In the genomic region with DNA sequence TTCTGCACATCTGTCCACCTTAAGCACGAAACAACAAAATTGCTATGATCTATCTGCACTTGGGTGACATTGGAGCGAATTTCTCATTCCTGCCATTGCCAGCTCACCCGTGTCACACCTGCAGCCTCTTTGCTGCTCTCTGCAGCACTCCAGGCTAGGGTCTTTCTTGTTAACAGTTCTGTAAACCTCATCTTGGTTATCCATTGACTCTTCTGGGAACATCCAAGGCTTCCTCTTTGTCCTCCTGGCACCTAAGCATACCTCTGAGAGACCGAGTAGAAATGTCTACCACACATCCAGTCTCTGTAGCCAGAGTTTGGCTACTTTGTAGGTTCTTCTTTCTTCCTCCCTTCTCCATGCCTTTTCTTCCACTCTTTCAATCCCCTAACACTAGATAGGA, we compare ENCODE assay signal across 14 mouse cellular contexts. TPM values are rescaled to one million over a fixed set of nuclear protein-coding genes. Genes with fewer than 3 reads are reported as not detected.
DNase-seq lines count a peak whose midpoint lies in the region; ATAC-seq and TF ChIP-seq lines count a peak whose summit lies in the region.
"Had no signal": no experiment of that assay in that cellular context is flagged by ENCODE, and none has a peak within 500 bp of the region (broad histone marks: within the 10 kb centered on the region; RNA-seq: fewer than 3 reads in every experiment).

No protein-coding gene starts in this region.

- intact Hi-C loops in heart, postnatal 25 days (cut with DNase I) = no loop called here

- TF ChIP-seq CTCF in intestine, postnatal 0 days (IDR thresholded peaks at IDR 0.05; ENCODE audit: low read depth) = no peak

- H3K36me3 ChIP-seq in heart, embryonic 12.5 days = peaks cover 3% of the 10 kb centered on the region
- no peaks in the 10 kb centered on the region for H3K36me3 ChIP-seq in lung, embryonic 16.5 days (ENCODE audit: control insufficient read depth, insufficient read depth, low read length)
- no peaks in the 10 kb centered on the region for H3K36me3 ChIP-seq in intestine, postnatal 0 days (ENCODE audit: control insufficient read depth, insufficient read depth)
- no peaks in the 10 kb centered on the region for H3K36me3 ChIP-seq in stomach, embryonic 15.5 days

- no peaks in the 10 kb centered on the region for H3K9me3 ChIP-seq in heart, embryonic 12.5 days (replicated peaks)
- H3K9me3 ChIP-seq in lung, embryonic 16.5 days (ENCODE audit: control insufficient read depth, low read length) = no peaks in the 10 kb centered on the region
- no peaks in the 10 kb centered on the region for H3K9me3 ChIP-seq in intestine, postnatal 0 days (ENCODE audit: control insufficient read depth)
- no peaks in the 10 kb centered on the region for H3K9me3 ChIP-seq in stomach, embryonic 15.5 days
- H3K9me3 ChIP-seq: embryonic facial prominence, embryonic 12.5 days; midbrain, embryonic 12.5 days; neural tube, embryonic 12.5 days had no signal

- no peak overlapping the region for H3K9ac ChIP-seq in heart, embryonic 12.5 days
- no peak overlapping the region for H3K9ac ChIP-seq in lung, embryonic 16.5 days (ENCODE audit: low read length)
- H3K9ac ChIP-seq in intestine, postnatal 0 days (ENCODE audit: low read depth, low read length) = no peak overlapping the region
- no peak overlapping the region for H3K9ac ChIP-seq in stomach, embryonic 15.5 days
- H3K9ac ChIP-seq: embryonic facial prominence, embryonic 12.5 days; hindbrain, embryonic 14.5 days; midbrain, embryonic 12.5 days; neural tube, embryonic 12.5 days had no signal

- no peaks in the 10 kb centered on the region for H3K27me3 ChIP-seq in heart, embryonic 12.5 days (replicated peaks)
- H3K27me3 ChIP-seq in lung, embryonic 16.5 days (ENCODE audit: control insufficient read depth, insufficient read depth, low read depth, low read length) = no peaks in the 10 kb centered on the region
- H3K27me3 ChIP-seq in intestine, postnatal 0 days (replicated peaks; ENCODE audit: control insufficient read depth, insufficient read depth, low read length) = no peaks in the 10 kb centered on the region
- no peaks in the 10 kb centered on the region for H3K27me3 ChIP-seq in stomach, embryonic 15.5 days (replicated peaks)
- H3K27me3 ChIP-seq: embryonic facial prominence, embryonic 12.5 days; midbrain, embryonic 12.5 days; neural tube, embryonic 12.5 days had no signal

- ATAC-seq in heart, embryonic 12.5 days (ENCODE audit: insufficient number of reproducible peaks, low FRiP score) = no peak
- ATAC-seq in lung, embryonic 16.5 days (ENCODE audit: low read depth) = no peak
- no peak for ATAC-seq in intestine, postnatal 0 days
- no peak for ATAC-seq in stomach, embryonic 15.5 days (ENCODE audit: insufficient read depth, low FRiP score, low read depth)
- no peak for ATAC-seq in CD4-positive, CD25-positive, alpha-beta regulatory T cell, adult 4 months

- 84% methylated on average over 4 of the region's 4 CpGs for WGBS in heart, embryonic 12.5 days
- WGBS in lung, embryonic 16.5 days = 73% methylated on average over 4 of the region's 4 CpGs
- 53% methylated on average over 4 of the region's 4 CpGs for WGBS in intestine, postnatal 0 days
- WGBS in stomach, embryonic 15.5 days = 77% methylated on average over 4 of the region's 4 CpGs

- H3K4me2 ChIP-seq in heart, embryonic 12.5 days = 0 out of 2 replicates have a peak overlapping the region, but pooled peaks have one; percentile 51
- H3K4me2 ChIP-seq in lung, embryonic 16.5 days (ENCODE audit: low read depth, low read length) = no peak overlapping the region; the same call in 1 of the 2 replicates
- peak overlapping the region; percentile 73; the same call in 1 of the 2 replicates for H3K4me2 ChIP-seq in intestine, postnatal 0 days (replicated peaks; ENCODE audit: low read depth)
- H3K4me2 ChIP-seq in stomach, embryonic 15.5 days = peak overlapping the region; percentile 46
- H3K4me2 ChIP-seq: embryonic facial prominence, embryonic 12.5 days; hindbrain, embryonic 14.5 days; midbrain, embryonic 12.5 days; neural tube, embryonic 12.5 days had no signal

- 0 out of 2 replicates have a peak overlapping the region, but pooled peaks have one; percentile 5 for H3K27ac ChIP-seq in heart, embryonic 12.5 days (ENCODE audit: poor library complexity, severe bottlenecking)
- H3K27ac ChIP-seq in lung, embryonic 16.5 days (ENCODE audit: low read length) = peak overlapping the region; percentile 86
- peak overlapping the region; percentile 97 for H3K27ac ChIP-seq in intestine, postnatal 0 days (ENCODE audit: low read depth, low read length)
- H3K27ac ChIP-seq in stomach, embryonic 15.5 days = peak overlapping the region; percentile 92
- H3K27ac ChIP-seq: embryonic facial prominence, embryonic 12.5 days; hindbrain, embryonic 14.5 days; midbrain, embryonic 12.5 days; neural tube, embryonic 12.5 days had no signal

- H3K4me1 ChIP-seq in heart, embryonic 12.5 days (replicated peaks) = peaks cover 46% of the 10 kb centered on the region
- peaks cover 36% of the 10 kb centered on the region for H3K4me1 ChIP-seq in lung, embryonic 16.5 days (replicated peaks; ENCODE audit: control insufficient read depth, insufficient read depth, low read length)
- peaks cover 9% of the 10 kb centered on the region for H3K4me1 ChIP-seq in intestine, postnatal 0 days (replicated peaks; ENCODE audit: control insufficient read depth, insufficient read depth, low read length)
- H3K4me1 ChIP-seq in stomach, embryonic 15.5 days = peaks cover 26% of the 10 kb centered on the region

- DNase-seq in heart, postnatal 25 days (ENCODE audit: low spot score) = no peak
- no peak for DNase-seq in lung, adult 18-20 months
- DNase-seq in embryo, embryonic 11 days = no peak
- DNase-seq: adrenal gland, postnatal 36 days; cerebellum, adult 8-10 months had no signal

- no peak overlapping the region for H3K4me3 ChIP-seq in heart, embryonic 12.5 days
- H3K4me3 ChIP-seq in lung, embryonic 16.5 days (ENCODE audit: low read length) = no peak overlapping the region
- H3K4me3 ChIP-seq in intestine, postnatal 0 days (ENCODE audit: low read depth, low read length) = no peak overlapping the region
- no peak overlapping the region for H3K4me3 ChIP-seq in stomach, embryonic 15.5 days (replicated peaks)
- H3K4me3 ChIP-seq: embryonic facial prominence, embryonic 12.5 days; midbrain, embryonic 12.5 days; neural tube, embryonic 12.5 days had no signal

RNA-seq across cellular contexts. Expression of a gene that starts 28.8 kb away (rescaled TPM):
- 16.3 and 16.5 TPM in 2 replicates for polyA plus RNA-seq in heart, embryonic 12.5 days (2016; fragmentation: Nextera tagmentation; extraction: Ambion mirVana)
- total RNA-seq in heart, postnatal 25 days (2021) = 1 to 10 TPM; 6.9 to 7.5 TPM
- polyA plus RNA-seq in lung, embryonic 16.5 days (2015; fragmentation: Nextera tagmentation; extraction: Ambion mirVana) = 5.9 and 8.5 TPM in 2 replicates
- 1.5 and 2.2 TPM in 2 replicates for polyA plus RNA-seq in intestine, postnatal 0 days (2015; fragmentation: Nextera tagmentation; extraction: Ambion mirVana)
- 13.4 and 15.0 TPM in 2 replicates for polyA plus RNA-seq in stomach, embryonic 15.5 days (2015; fragmentation: Nextera tagmentation; extraction: Ambion mirVana)
- polyA plus RNA-seq in CD4-positive, CD25-positive, alpha-beta regulatory T cell, adult 4 months (2017; shearing (Covaris generic)) = under 1 TPM in 1 of 2 experiments, not detected in 1; 0.42 TPM

RNA-seq across cellular contexts. Expression of a gene that starts 45.7 kb away (rescaled TPM):
- polyA plus RNA-seq in heart, embryonic 12.5 days (2016; fragmentation: Nextera tagmentation; extraction: Ambion mirVana) = 40.8 and 49.3 TPM in 2 replicates
- total RNA-seq in heart, postnatal 25 days (2021) = 10 to 100 TPM; 49.4 to 55.3 TPM
- 33.4 and 35.0 TPM in 2 replicates for polyA plus RNA-seq in lung, embryonic 16.5 days (2015; fragmentation: Nextera tagmentation; extraction: Ambion mirVana)
- polyA plus RNA-seq in intestine, postnatal 0 days (2015; fragmentation: Nextera tagmentation; extraction: Ambion mirVana) = 39.6 and 46.4 TPM in 2 replicates
- polyA plus RNA-seq in stomach, embryonic 15.5 days (2015; fragmentation: Nextera tagmentation; extraction: Ambion mirVana) = 55.7 and 57.7 TPM in 2 replicates
- polyA plus RNA-seq in CD4-positive, CD25-positive, alpha-beta regulatory T cell, adult 4 months (2017; shearing (Covaris generic)) = 10 to 100 TPM; 53.0 to 75.8 TPM

RNA-seq across cellular contexts. Expression of a gene that starts 55.0 kb away (rescaled TPM):
- polyA plus RNA-seq in heart, embryonic 12.5 days (2016; fragmentation: Nextera tagmentation; extraction: Ambion mirVana) = 64.1 and 66.3 TPM in 2 replicates
- total RNA-seq in heart, postnatal 25 days (2021) = 10 to 100 TPM; 14.4 to 17.7 TPM
- 54.3 and 56.1 TPM in 2 replicates for polyA plus RNA-seq in lung, embryonic 16.5 days (2015; fragmentation: Nextera tagmentation; extraction: Ambion mirVana)
- polyA plus RNA-seq in intestine, postnatal 0 days (2015; fragmentation: Nextera tagmentation; extraction: Ambion mirVana) = 18.6 and 19.7 TPM in 2 replicates
- 47.0 and 51.6 TPM in 2 replicates for polyA plus RNA-seq in stomach, embryonic 15.5 days (2015; fragmentation: Nextera tagmentation; extraction: Ambion mirVana)
- polyA plus RNA-seq in CD4-positive, CD25-positive, alpha-beta regulatory T cell, adult 4 months (2017; shearing (Covaris generic)) = 10 to 100 TPM; 21.9 to 26.8 TPM

Comparison
In these comparisons a context has a peak if more than half of its experiments do, and no peak if none do; other contexts are left out.
1. H3K27ac ChIP-seq: peak in every context shown above with its lines; median percentile 97 in intestine, postnatal 0 days; 92 in stomach, embryonic 15.5 days; 86 in lung, embryonic 16.5 days; 5 in heart, embryonic 12.5 days.